Mouse (Mus musculus): ENCODE data around the gene Rdh9. TPM values are rescaled to one million over a fixed set of nuclear protein-coding genes. Genes with fewer than 3 reads are reported as not detected.
A peak's percentile ranks its signal among the peaks of the same experiment; 100 is the strongest.
"Not testable (repeated sequence)": the region's sequence is repeated elsewhere in the genome, so short reads cannot be mapped to it uniquely, and the experiment has no call there.

Gene Rdh9
- polyA plus RNA-seq, 1 experiment from 2014 or later = not detected

DNA sequence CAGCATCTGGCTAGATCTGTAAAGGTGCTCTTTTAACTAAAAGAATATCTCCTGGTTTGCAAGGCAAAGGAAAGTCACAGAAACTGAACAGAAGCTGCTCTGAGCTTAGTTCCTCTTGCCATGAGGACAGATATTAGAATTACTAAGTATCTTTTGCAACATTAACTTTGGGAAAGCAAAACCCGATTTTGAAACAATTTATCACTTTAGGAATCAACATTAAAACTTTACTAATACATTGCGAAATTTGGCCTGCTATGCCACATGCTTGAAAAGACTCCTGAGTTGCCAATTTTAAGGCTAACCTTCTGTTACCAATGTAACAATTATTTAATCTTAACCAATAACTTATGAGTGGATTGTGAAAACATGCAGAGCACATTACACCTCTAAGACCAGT lies 45.6 kb downstream of the Rdh9 start:
- ATAC-seq (ENCODE audit: low FRiP score); H3K27ac ChIP-seq (ENCODE audit: low read depth, low read length); H3K9ac ChIP-seq (ENCODE audit: low read depth, low read length); DNase-seq (ENCODE audit: low spot score); H3K4me3 ChIP-seq (ENCODE audit: low read depth, low read length); H3K36me3 ChIP-seq (ENCODE audit: control insufficient read depth, insufficient read depth, low read length); H3K27me3 ChIP-seq (ENCODE audit: control insufficient read depth, insufficient read depth, low read length); H3K4me1 ChIP-seq (replicated peaks; ENCODE audit: control insufficient read depth, insufficient read depth, low read length); H3K9me3 ChIP-seq (ENCODE audit: control insufficient read depth, low read length); H3K4me2 ChIP-seq (replicated peaks; ENCODE audit: low read depth, low read length): not testable (repeated sequence)
- WGBS = 93% methylated on average over 2 of the region's 2 CpGs

DNA sequence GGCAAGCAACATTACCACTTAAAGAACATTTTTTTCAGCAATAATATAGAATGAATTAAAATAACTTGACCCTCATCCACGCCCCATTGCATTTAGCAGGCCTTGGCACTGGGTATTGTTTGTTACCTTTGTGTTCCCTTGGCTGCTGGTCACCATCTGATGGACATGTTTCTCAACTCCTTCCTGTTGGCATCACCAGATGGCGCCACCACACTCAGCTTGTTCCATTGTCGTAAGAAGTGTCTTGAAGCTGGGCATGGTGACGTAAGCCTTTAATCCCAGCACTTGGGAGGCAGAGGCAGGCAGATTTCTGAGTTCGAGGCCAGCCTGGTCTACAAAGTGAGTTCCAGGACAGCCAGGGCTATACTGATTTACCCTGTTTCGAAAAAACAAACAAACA lies 49.2 kb downstream of the Rdh9 start:
- peaks cover 3% of the 10 kb centered on the region; the same call in 1 of the 2 replicates for H3K9me3 ChIP-seq (ENCODE audit: control insufficient read depth, low read length)
- no peak overlapping the region for H3K9ac ChIP-seq (ENCODE audit: low read depth, low read length)
- no peaks in the 10 kb centered on the region for H3K27me3 ChIP-seq (ENCODE audit: control insufficient read depth, insufficient read depth, low read length)
- H3K27ac ChIP-seq (ENCODE audit: low read depth, low read length) = no peak overlapping the region
- peak; percentile 20 for DNase-seq (ENCODE audit: low spot score)
- H3K4me1 ChIP-seq (replicated peaks; ENCODE audit: control insufficient read depth, insufficient read depth, low read length) = no peaks in the 10 kb centered on the region
- no peaks in the 10 kb centered on the region for H3K36me3 ChIP-seq (ENCODE audit: control insufficient read depth, insufficient read depth, low read length)
- no peak overlapping the region for H3K4me2 ChIP-seq (replicated peaks; ENCODE audit: low read depth, low read length)
- H3K4me3 ChIP-seq (ENCODE audit: low read depth, low read length) = no peak overlapping the region
- WGBS = 80% methylated on average over 6 of the region's 6 CpGs
- no peak for ATAC-seq (ENCODE audit: low FRiP score)

DNA sequence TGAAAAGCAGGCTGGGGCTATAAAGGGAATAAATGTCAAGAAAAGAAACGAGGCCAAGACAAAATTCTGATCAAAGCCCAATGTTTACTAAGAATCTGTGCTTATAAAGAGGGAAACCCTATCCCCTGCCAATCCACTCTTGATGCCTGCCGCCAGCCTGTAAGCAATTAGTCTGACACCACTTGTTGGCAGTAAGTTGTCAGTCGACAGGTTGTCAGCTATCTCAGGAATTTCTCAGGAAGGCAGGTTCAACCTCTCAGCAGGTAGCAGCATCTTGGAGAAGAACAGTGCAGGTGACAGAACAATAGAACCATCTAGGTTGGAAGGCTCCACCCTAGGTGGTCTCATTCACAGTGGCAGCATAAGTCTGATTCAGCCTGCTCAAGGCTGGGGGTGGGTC lies 52.9 kb downstream of the Rdh9 start:
- H3K4me1 ChIP-seq (replicated peaks; ENCODE audit: control insufficient read depth, insufficient read depth, low read length) = no peaks in the 10 kb centered on the region
- H3K36me3 ChIP-seq (ENCODE audit: control insufficient read depth, insufficient read depth, low read length) = no peaks in the 10 kb centered on the region
- no peak overlapping the region for H3K9ac ChIP-seq (ENCODE audit: low read depth, low read length)
- H3K27me3 ChIP-seq (ENCODE audit: control insufficient read depth, insufficient read depth, low read length) = no peaks in the 10 kb centered on the region
- ATAC-seq (ENCODE audit: low FRiP score) (no peak), DNase-seq (ENCODE audit: low spot score) (no peak)
- H3K4me2 ChIP-seq (replicated peaks; ENCODE audit: low read depth, low read length) = no peak overlapping the region
- H3K27ac ChIP-seq (ENCODE audit: low read depth, low read length) = no peak overlapping the region
- no peaks in the 10 kb centered on the region for H3K9me3 ChIP-seq (ENCODE audit: control insufficient read depth, low read length)
- WGBS = 66% methylated on average over 3 of the region's 3 CpGs
- no peak overlapping the region for H3K4me3 ChIP-seq (ENCODE audit: low read depth, low read length)

DNA sequence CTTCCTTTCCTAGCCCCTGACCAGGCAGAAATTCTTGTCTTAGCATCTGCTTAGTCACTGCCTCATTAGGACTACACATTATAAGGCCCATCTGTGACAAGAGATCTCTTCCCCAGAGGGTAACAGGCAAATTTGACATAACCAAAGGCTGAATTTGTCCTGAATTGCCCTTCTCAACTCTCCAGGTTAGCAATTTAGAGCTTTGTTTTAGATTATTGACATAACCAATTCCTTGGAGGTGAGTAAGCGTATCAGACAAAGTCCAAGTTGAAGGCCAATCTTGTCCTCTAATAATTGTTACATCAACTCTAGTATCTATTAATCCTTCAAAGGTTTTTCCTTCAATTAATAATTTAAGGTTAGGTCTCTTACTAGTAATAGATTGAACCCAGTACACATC lies 58.0 kb downstream of the Rdh9 start:
- H3K4me1 ChIP-seq (replicated peaks; ENCODE audit: control insufficient read depth, insufficient read depth, low read length); H3K27ac ChIP-seq (ENCODE audit: low read depth, low read length); H3K9me3 ChIP-seq (ENCODE audit: control insufficient read depth, low read length); H3K4me2 ChIP-seq (replicated peaks; ENCODE audit: low read depth, low read length); H3K27me3 ChIP-seq (ENCODE audit: control insufficient read depth, insufficient read depth, low read length); DNase-seq (ENCODE audit: low spot score); H3K4me3 ChIP-seq (ENCODE audit: low read depth, low read length); H3K9ac ChIP-seq (ENCODE audit: low read depth, low read length); ATAC-seq (ENCODE audit: low FRiP score); H3K36me3 ChIP-seq (ENCODE audit: control insufficient read depth, insufficient read depth, low read length): not testable (repeated sequence)
- WGBS = 94% methylated on average over 1 of the region's 1 CpGs

DNA sequence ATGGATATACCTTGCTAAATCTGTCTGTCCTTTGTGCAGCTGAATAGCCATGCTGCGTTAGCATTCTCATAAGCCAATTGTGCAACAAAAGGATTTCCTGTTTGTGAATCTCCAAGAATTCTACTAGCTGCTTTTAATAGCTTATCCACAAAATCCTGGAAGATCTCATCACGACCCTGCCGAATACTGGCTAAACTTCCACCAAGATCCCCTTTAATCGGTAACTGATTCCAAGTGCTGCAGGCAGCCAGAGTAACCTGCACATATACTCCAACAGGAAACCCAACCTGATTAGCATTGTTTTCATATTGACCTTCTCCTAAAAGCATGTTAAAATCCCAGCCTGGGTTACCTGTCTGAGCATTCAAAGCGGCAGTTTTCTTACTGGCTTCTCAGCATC lies 59.1 kb downstream of the Rdh9 start:
- Histone ChIP-seq H3K27me3 (ENCODE audit: control insufficient read depth, insufficient read depth, low read length) (no peaks in the 10 kb centered on the region), H3K9me3 (ENCODE audit: control insufficient read depth, low read length) (no peaks in the 10 kb centered on the region), H3K4me3 (ENCODE audit: low read depth, low read length) (no peak overlapping the region), H3K36me3 (ENCODE audit: control insufficient read depth, insufficient read depth, low read length) (no peaks in the 10 kb centered on the region), H3K27ac (ENCODE audit: low read depth, low read length) (no peak overlapping the region), H3K4me1 (replicated peaks; ENCODE audit: control insufficient read depth, insufficient read depth, low read length) (no peaks in the 10 kb centered on the region), H3K9ac (ENCODE audit: low read depth, low read length) (no peak overlapping the region), H3K4me2 (replicated peaks; ENCODE audit: low read depth, low read length) (no peak overlapping the region)
- ATAC-seq (ENCODE audit: low FRiP score) (no peak), DNase-seq (ENCODE audit: low spot score) (no peak)
- 88% methylated on average over 5 of the region's 5 CpGs for WGBS

DNA sequence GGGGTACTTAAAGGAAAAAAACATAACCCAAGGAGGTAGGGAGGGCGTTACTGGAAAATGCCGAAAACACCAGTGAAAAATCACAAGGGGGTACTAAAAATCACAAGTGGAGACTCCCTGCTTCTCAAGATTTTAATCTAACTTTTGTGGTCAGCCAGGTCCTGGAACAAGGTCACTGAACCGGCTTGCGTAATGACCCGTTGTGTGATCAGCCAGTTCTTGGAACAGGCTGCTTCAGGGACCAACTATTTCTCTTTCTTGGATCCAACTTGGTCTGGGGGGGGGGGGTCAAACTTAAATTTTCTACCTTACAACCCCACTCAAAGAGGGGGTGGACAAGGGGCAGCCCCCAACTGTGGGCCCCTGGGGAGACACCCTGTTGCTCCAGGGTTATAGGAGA lies 61.6 kb downstream of the Rdh9 start:
- not testable (repeated sequence) for H3K9me3 ChIP-seq (ENCODE audit: control insufficient read depth, low read length); DNase-seq (ENCODE audit: low spot score); H3K4me3 ChIP-seq (ENCODE audit: low read depth, low read length); H3K9ac ChIP-seq (ENCODE audit: low read depth, low read length); H3K4me2 ChIP-seq (replicated peaks; ENCODE audit: low read depth, low read length); H3K27ac ChIP-seq (ENCODE audit: low read depth, low read length); H3K4me1 ChIP-seq (replicated peaks; ENCODE audit: control insufficient read depth, insufficient read depth, low read length); H3K27me3 ChIP-seq (ENCODE audit: control insufficient read depth, insufficient read depth, low read length); H3K36me3 ChIP-seq (ENCODE audit: control insufficient read depth, insufficient read depth, low read length); ATAC-seq (ENCODE audit: low FRiP score)
- WGBS = 98% methylated on average over 5 of the region's 5 CpGs

DNA sequence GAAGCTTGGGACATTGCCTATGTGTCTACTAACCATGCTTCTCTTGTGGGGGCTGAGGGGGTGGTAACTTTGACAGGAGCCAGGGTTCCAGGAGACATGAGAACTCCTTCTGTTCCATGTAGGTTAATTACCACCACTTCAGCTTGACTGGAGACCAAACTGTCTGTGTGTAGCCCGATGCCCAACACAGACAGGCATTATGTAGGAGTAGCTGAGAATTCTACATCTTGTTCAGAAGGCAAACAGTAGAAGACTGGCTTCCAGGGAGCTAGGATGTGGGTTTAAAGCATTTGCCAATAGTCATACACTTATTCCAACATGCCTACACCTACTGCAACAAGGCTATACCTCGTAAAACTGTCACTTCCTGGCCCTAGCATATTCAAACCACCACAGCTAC lies 62.4 kb downstream of the Rdh9 start:
- ATAC-seq (ENCODE audit: low FRiP score) = no peak

DNA sequence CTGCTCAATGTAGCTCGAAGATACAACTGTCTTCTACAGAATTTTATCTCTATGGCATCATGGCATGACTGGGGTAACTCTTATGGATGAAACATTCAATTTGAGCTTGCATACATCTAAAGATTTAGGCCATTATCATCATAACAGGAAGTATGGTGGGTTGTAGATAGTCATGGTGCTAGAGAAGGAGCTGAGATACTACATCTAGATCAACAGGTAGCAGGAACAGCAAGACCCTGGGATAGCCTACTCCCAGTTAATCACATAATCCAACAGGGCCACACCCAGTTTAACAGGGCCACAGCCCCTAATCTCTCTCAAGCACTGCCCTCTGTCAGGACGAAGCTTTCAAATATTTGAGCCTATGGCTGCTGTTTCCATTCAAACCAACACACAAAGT lies 64.6 kb downstream of the Rdh9 start:
- no peaks in the 10 kb centered on the region for H3K27me3 ChIP-seq (ENCODE audit: control insufficient read depth, insufficient read depth, low read length)
- H3K36me3 ChIP-seq (ENCODE audit: control insufficient read depth, insufficient read depth, low read length) = no peaks in the 10 kb centered on the region
- no peak overlapping the region for H3K4me3 ChIP-seq (ENCODE audit: low read depth, low read length)
- no peak for ATAC-seq (ENCODE audit: low FRiP score)
- DNase-seq (ENCODE audit: low spot score) = no peak
- no peaks in the 10 kb centered on the region for H3K4me1 ChIP-seq (replicated peaks; ENCODE audit: control insufficient read depth, insufficient read depth, low read length)
- whole genome bisulfite sequencing = 73% methylated on average over 2 of the region's 2 CpGs
- no peaks in the 10 kb centered on the region for H3K9me3 ChIP-seq (ENCODE audit: control insufficient read depth, low read length)
- no peak overlapping the region for H3K27ac ChIP-seq (ENCODE audit: low read depth, low read length)
- no peak overlapping the region for H3K4me2 ChIP-seq (replicated peaks; ENCODE audit: low read depth, low read length)
- no peak overlapping the region for H3K9ac ChIP-seq (ENCODE audit: low read depth, low read length)

More for the DNA sequence above, 62.4 kb downstream of the Rdh9 start:
- Histone ChIP-seq H3K9ac (ENCODE audit: low read depth, low read length) (no peak overlapping the region), H3K36me3 (ENCODE audit: control insufficient read depth, insufficient read depth, low read length) (no peaks in the 10 kb centered on the region), H3K27ac (ENCODE audit: low read depth, low read length) (no peak overlapping the region), H3K27me3 (ENCODE audit: control insufficient read depth, insufficient read depth, low read length) (no peaks in the 10 kb centered on the region), H3K4me2 (replicated peaks; ENCODE audit: low read depth, low read length) (no peak overlapping the region), H3K4me3 (ENCODE audit: low read depth, low read length) (no peak overlapping the region), H3K4me1 (replicated peaks; ENCODE audit: control insufficient read depth, insufficient read depth, low read length) (no peaks in the 10 kb centered on the region), H3K9me3 (ENCODE audit: control insufficient read depth, low read length) (no peaks in the 10 kb centered on the region)
- 84% methylated on average over 2 of the region's 2 CpGs for WGBS
- no peak for DNase-seq (ENCODE audit: low spot score)

Measured in hindbrain, embryonic 11.5 days (tissue).